Mouse (Mus musculus): ENCODE data around the gene 0610012G03Rik. TPM values are rescaled to one million over a fixed set of nuclear protein-coding genes. Genes with fewer than 3 reads are reported as not detected.

0610012G03Rik gene
- polyA plus RNA-seq, 1 experiment = 37.6 TPM

GRCm38 (mm10) chr16:31943980-31944379 lies 4.3 kb downstream of the 0610012G03Rik start:
- 5% methylated on average over 10 of the region's 10 CpGs for WGBS
- DNase-seq (ENCODE audit: low read depth in 1 of 2, low spot score in 2 of 2) = peak in 1 of 2 experiments; percentile 74
- Histone ChIP-seq H3K27ac (ENCODE audit: insufficient read depth, low read length) (no peak overlapping the region), H3K4me3 (ENCODE audit: extremely low read depth, insufficient read depth, insufficient read length) (no peak overlapping the region), H3K27me3 (ENCODE audit: control insufficient read depth, insufficient read depth, low read length) (no peaks in the 10 kb centered on the region), H3K36me3 (ENCODE audit: control insufficient read depth, insufficient read depth, low read length) (no peaks in the 10 kb centered on the region), H3K4me1 (ENCODE audit: control insufficient read depth, insufficient read depth, insufficient read length) (peaks cover 7% of the 10 kb centered on the region; the same call in 1 of the 2 replicates)
- TF ChIP-seq POLR2A (IDR thresholded peaks at IDR 0.05; ENCODE audit: low read depth, low read length) = no peak
- peak; percentile 86 for TF ChIP-seq CTCF (IDR thresholded peaks at IDR 0.05; ENCODE audit: extremely low read depth, insufficient read depth, insufficient read length, insufficient replicate concordance)

GRCm38 (mm10) chr16:31940586-31940985 lies 7.7 kb downstream of the 0610012G03Rik start:
- no peak for DNase-seq (ENCODE audit: low read depth in 1 of 2, low spot score in 2 of 2)
- peaks cover 1% of the 10 kb centered on the region; the same call in 1 of the 2 replicates for H3K27me3 ChIP-seq (ENCODE audit: control insufficient read depth, insufficient read depth, low read length)
- no peaks in the 10 kb centered on the region for H3K4me1 ChIP-seq (ENCODE audit: control insufficient read depth, insufficient read depth, insufficient read length)
- WGBS = 54% methylated on average over 2 of the region's 2 CpGs
- no peak overlapping the region for H3K27ac ChIP-seq (ENCODE audit: insufficient read depth, low read length)
- H3K36me3 ChIP-seq (ENCODE audit: control insufficient read depth, insufficient read depth, low read length) = no peaks in the 10 kb centered on the region
- TF ChIP-seq CTCF (IDR thresholded peaks at IDR 0.05; ENCODE audit: extremely low read depth, insufficient read depth, insufficient read length, insufficient replicate concordance) (no peak), POLR2A (IDR thresholded peaks at IDR 0.05; ENCODE audit: low read depth, low read length) (no peak)
- H3K4me3 ChIP-seq (ENCODE audit: extremely low read depth, insufficient read depth, insufficient read length) = no peak overlapping the region

- no peak for DNase-seq (ENCODE audit: low read depth in 1 of 2, low spot score in 2 of 2)
- H3K4me3 ChIP-seq (ENCODE audit: extremely low read depth, insufficient read depth, insufficient read length) = no peak overlapping the region
- no peak overlapping the region for H3K27ac ChIP-seq (ENCODE audit: insufficient read depth, low read length)
- H3K4me1 ChIP-seq (ENCODE audit: control insufficient read depth, insufficient read depth, insufficient read length) = peaks cover 2% of the 10 kb centered on the region; the same call in 1 of the 2 replicates
- H3K27me3 ChIP-seq (ENCODE audit: control insufficient read depth, insufficient read depth, low read length) = peaks cover 7% of the 10 kb centered on the region; the same call in 1 of the 2 replicates
- H3K36me3 ChIP-seq (ENCODE audit: control insufficient read depth, insufficient read depth, low read length) = no peaks in the 10 kb centered on the region
- 42% methylated on average over 6 of the region's 6 CpGs for WGBS
- TF ChIP-seq POLR2A (IDR thresholded peaks at IDR 0.05; ENCODE audit: low read depth, low read length) (no peak), CTCF (IDR thresholded peaks at IDR 0.05; ENCODE audit: extremely low read depth, insufficient read depth, insufficient read length, insufficient replicate concordance) (no peak)
Observed at GRCm38 (mm10) chr16:31938856-31939255, 9.4 kb downstream of the 0610012G03Rik start.

GRCm38 (mm10) chr16:31936568-31936967 lies 11.7 kb downstream of the 0610012G03Rik start:
- Histone ChIP-seq H3K4me1 (ENCODE audit: control insufficient read depth, insufficient read depth, insufficient read length) (peaks cover 12% of the 10 kb centered on the region), H3K27me3 (ENCODE audit: control insufficient read depth, insufficient read depth, low read length) (peaks cover 16% of the 10 kb centered on the region), H3K27ac (ENCODE audit: insufficient read depth, low read length) (no peak overlapping the region), H3K4me3 (ENCODE audit: extremely low read depth, insufficient read depth, insufficient read length) (no peak overlapping the region), H3K36me3 (ENCODE audit: control insufficient read depth, insufficient read depth, low read length) (no peaks in the 10 kb centered on the region)
- TF ChIP-seq POLR2A (IDR thresholded peaks at IDR 0.05; ENCODE audit: low read depth, low read length) (no peak), CTCF (IDR thresholded peaks at IDR 0.05; ENCODE audit: extremely low read depth, insufficient read depth, insufficient read length, insufficient replicate concordance) (no peak)
- DNase-seq (ENCODE audit: low read depth in 1 of 2, low spot score in 2 of 2) = no peak
- 88% methylated on average over 4 of the region's 4 CpGs for WGBS

GRCm38 (mm10) chr16:31935091-31935979 lies 13.0 kb downstream of the 0610012G03Rik start:
- Histone ChIP-seq H3K27me3 (ENCODE audit: control insufficient read depth, insufficient read depth, low read length) (peaks cover 16% of the 10 kb centered on the region), H3K27ac (ENCODE audit: insufficient read depth, low read length) (no peak overlapping the region; the same call in 1 of the 2 replicates), H3K36me3 (ENCODE audit: control insufficient read depth, insufficient read depth, low read length) (no peaks in the 10 kb centered on the region), H3K4me3 (ENCODE audit: extremely low read depth, insufficient read depth, insufficient read length) (peak overlapping the region; percentile 34; the same call in 1 of the 2 replicates), H3K4me1 (ENCODE audit: control insufficient read depth, insufficient read depth, insufficient read length) (peaks cover 12% of the 10 kb centered on the region)
- WGBS = 7% methylated on average over 36 of the region's 36 CpGs
- DNase-seq (ENCODE audit: low read depth in 1 of 2, low spot score in 2 of 2) = no peak
- TF ChIP-seq CTCF (IDR thresholded peaks at IDR 0.05; ENCODE audit: extremely low read depth, insufficient read depth, insufficient read length, insufficient replicate concordance) = no peak
- TF ChIP-seq POLR2A (IDR thresholded peaks at IDR 0.05; ENCODE audit: low read depth, low read length) = no peak

GRCm38 (mm10) chr16:31934550-31935010 lies 13.7 kb downstream of the 0610012G03Rik start:
- no peak for DNase-seq (ENCODE audit: low read depth in 1 of 2, low spot score in 2 of 2)
- H3K27me3 ChIP-seq (ENCODE audit: control insufficient read depth, insufficient read depth, low read length) = peaks cover 16% of the 10 kb centered on the region
- 0 out of 2 replicates have a peak overlapping the region, but pooled peaks have one; percentile 32 for H3K27ac ChIP-seq (ENCODE audit: insufficient read depth, low read length)
- no peak overlapping the region; the same call in 1 of the 2 replicates for H3K4me3 ChIP-seq (ENCODE audit: extremely low read depth, insufficient read depth, insufficient read length)
- no peaks in the 10 kb centered on the region for H3K36me3 ChIP-seq (ENCODE audit: control insufficient read depth, insufficient read depth, low read length)
- no peak for TF ChIP-seq CTCF (IDR thresholded peaks at IDR 0.05; ENCODE audit: extremely low read depth, insufficient read depth, insufficient read length, insufficient replicate concordance)
- no peak for TF ChIP-seq POLR2A (IDR thresholded peaks at IDR 0.05; ENCODE audit: low read depth, low read length)
- H3K4me1 ChIP-seq (ENCODE audit: control insufficient read depth, insufficient read depth, insufficient read length) = peaks cover 12% of the 10 kb centered on the region
- 44% methylated on average over 13 of the region's 13 CpGs for WGBS
